Mouse (Mus musculus) cerebellum, postnatal 36 days (tissue): ENCODE results near the gene Defb6.

Source experiments
- DNase-seq, 2 experiments: peaks; one replicate each; pipeline ENCODE4 v3.0.0; 2021 to 2022; ENCODE audit warnings: mixed read lengths in 2 of 2

The Defb6 gene

GRCm38 (mm10) chr8:19225161-19225560 lies at the start of gene Defb6:
Gene Defb6 (plus strand): TSS chr8:19225478.
- DNase-seq = no peak

DNA sequence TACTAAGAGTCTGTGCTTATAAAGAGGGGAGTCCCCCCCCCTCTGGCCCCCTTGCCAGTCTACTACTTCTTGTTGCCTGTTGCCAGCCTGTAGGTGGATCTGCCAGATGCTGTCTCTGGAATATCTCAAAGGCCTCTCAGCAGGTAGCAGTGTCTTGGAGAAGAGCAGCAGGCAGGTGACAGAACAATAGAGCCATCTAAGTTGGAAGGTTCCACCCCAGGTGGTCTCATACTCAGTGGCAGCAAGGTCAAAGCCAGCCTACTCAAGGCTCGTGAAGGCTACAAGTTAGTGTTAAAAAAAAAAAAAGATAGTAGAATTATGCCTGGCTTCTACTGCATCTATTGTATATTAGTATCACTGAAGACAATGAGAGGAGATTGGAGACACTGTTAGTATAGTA lies 12.8 kb downstream of the Defb6 start:
- no peak for DNase-seq

- no peak for DNase-seq
Observed at GRCm38 (mm10) chr8:19239616-19240015, 14.3 kb downstream of the Defb6 start, which contains the start of gene Defb46. Gene Defb46 (plus strand): TSS chr8:19239916.

DNA sequence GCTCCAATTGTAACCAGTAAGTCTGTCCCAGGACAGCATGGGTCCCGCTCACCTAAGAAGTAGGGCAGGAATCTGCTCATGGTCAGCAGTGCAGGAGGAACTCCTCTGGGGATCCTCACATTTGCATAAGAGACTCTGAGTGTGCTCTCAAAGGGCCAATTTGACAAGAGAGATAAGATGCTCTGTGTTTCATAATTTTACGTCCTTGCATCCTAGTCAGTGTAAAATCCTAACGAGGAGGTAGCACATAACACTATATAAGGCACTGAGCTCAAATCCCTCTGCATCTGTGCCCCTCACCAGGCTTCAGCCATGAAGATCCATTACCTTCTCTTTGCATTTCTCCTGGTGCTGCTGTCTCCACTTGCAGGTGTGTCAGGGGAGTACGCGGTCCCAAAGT lies 22.0 kb downstream of the Defb6 start, which contains the start of gene Defb5:
TSS of gene Defb5 (plus strand) at position 301 of the 400 bp plus-strand sequence.
- no peak for DNase-seq

DNA sequence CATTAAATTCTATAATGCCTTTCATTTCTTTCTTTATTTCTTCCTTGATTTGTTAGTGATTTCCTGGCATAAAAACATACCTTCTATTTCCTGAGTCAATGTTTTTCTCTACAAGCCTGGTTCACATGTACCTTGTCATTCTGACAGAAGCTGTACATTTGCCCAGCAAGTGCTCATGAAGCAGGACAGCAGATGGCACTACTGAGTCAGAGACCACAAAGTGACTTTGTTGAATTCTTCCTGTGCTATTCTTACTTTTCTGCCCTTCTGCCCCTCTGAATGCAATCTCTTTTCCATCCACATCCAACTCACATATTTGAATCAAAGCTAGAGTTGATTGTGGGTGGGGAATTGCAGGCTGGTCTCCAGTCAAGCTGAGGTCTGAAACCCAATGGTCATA lies 32.9 kb downstream of the Defb6 start:
- DNase-seq = no peak

- no peak for DNase-seq
Observed at GRCm38 (mm10) chr8:19259667-19260066, 34.4 kb downstream of the Defb6 start.
